Mouse (Mus musculus): ENCODE measurements around the gene Adam19.

GRCm38 (mm10) chr11:46031470-46031869 lies 24.3 kb upstream of the Adam19 start:
- no peak for TF ChIP-seq POLR2A (IDR thresholded peaks at IDR 0.05; ENCODE audit: control insufficient read depth, extremely low read depth, insufficient read depth, low read length, poor library complexity)
- no peak for TF ChIP-seq CTCF (IDR thresholded peaks at IDR 0.05; ENCODE audit: borderline replicate concordance, control insufficient read depth, extremely low read depth, insufficient read depth, low read length, poor library complexity)
